Mouse (Mus musculus) liver, embryonic 11.5 days (tissue): Measurements from ENCODE around the gene Cox7a2. TPM values are rescaled to one million over a fixed set of nuclear protein-coding genes. Genes with fewer than 3 reads are reported as not detected.

Experiments
- ATAC-seq: fragments of 200-750 bp; cut with Nextera tagmentation; replicated peaks from 2 replicates; pipeline ENCODE4 v1.8.0; 2017; ENCODE audit warnings: moderate number of reproducible peaks, mild to moderate bottlenecking, moderate TSS enrichment, moderate library complexity; ENCODE audit not compliant: low FRiP score
- DNase-seq: peaks from one replicate; pipeline ENCODE4 v3.0.0-alpha.2; 2017; ENCODE audit warnings: low spot score
- H3K27ac ChIP-seq: fragments of 300-500 bp; sonication (generic); 2 replicates; pipeline ENCODE4 v1.5.1; 2014; ENCODE audit warnings: mild to moderate bottlenecking, low read depth, low read length, control low read depth
- H3K27me3 ChIP-seq: fragments of 300-500 bp; sonication (generic); replicated peaks from 2 replicates; pipeline ENCODE4 v1.6.1; 2014; ENCODE audit warnings: low read length, mixed read lengths; ENCODE audit not compliant: control insufficient read depth, insufficient read depth
- H3K36me3 ChIP-seq: fragments of 300-500 bp; sonication (generic); 2 replicates; pipeline ENCODE4 v1.6.1; 2014; ENCODE audit warnings: mild to moderate bottlenecking, low read length, moderate library complexity, mixed read lengths; ENCODE audit not compliant: control insufficient read depth, insufficient read depth
- H3K4me1 ChIP-seq: fragments of 300-500 bp; sonication (generic); replicated peaks from 2 replicates; pipeline ENCODE4 v1.6.1; 2014; ENCODE audit warnings: low read length, mixed read lengths; ENCODE audit not compliant: control insufficient read depth, insufficient read depth
- H3K4me2 ChIP-seq: fragments of 300-500 bp; sonication (generic); 2 replicates; pipeline ENCODE4 v1.6.1; 2014; ENCODE audit warnings: mild to moderate bottlenecking, control low read depth, moderate library complexity
- H3K4me3 ChIP-seq: fragments of 300-500 bp; sonication (generic); 2 replicates; pipeline ENCODE4 v1.5.1; 2014; ENCODE audit warnings: low read depth, low read length, control low read depth
- H3K9ac ChIP-seq: fragments of 300-500 bp; sonication (generic); 2 replicates; pipeline ENCODE4 v1.6.1; 2014; ENCODE audit warnings: low read depth, low read length, control low read depth
- H3K9me3 ChIP-seq: fragments of 300-500 bp; sonication (generic); 2 replicates; pipeline ENCODE4 v1.6.1; 2016; ENCODE audit warnings: low read length, inconsistent platforms, mixed read lengths; ENCODE audit not compliant: control insufficient read depth
- WGBS: fragments of 180-500 bp; shearing (Covaris S2); extraction: QIAGEN DNeasy Blood & Tissue Kit; methylation state at CpG from one replicate; pipeline ENCODE4 v1.1.7; 2014; 5-methylcytosine and 5-hydroxymethylcytosine counted together
- polyA plus RNA-seq: library from polyadenylated mRNA; unstranded; fragments of >200 nt; fragmentation: Nextera tagmentation; extraction: Ambion mirVana; gene quantifications from 2 replicates; pipeline ENCODE4 v1.2.1, GENCODE M21; 2014

Gene Cox7a2
- polyA plus RNA-seq, 1 experiment from 2014 or later = 720 TPM

- Histone ChIP-seq H3K27me3 (no peaks in the 10 kb centered on the region), H3K27ac (no peak overlapping the region), H3K9ac (no peak overlapping the region), H3K9me3 (no peaks in the 10 kb centered on the region), H3K4me2 (no peak overlapping the region), H3K4me1 (no peaks in the 10 kb centered on the region), H3K4me3 (no peak overlapping the region), H3K36me3 (peaks cover 11% of the 10 kb centered on the region)
- ATAC-seq (no peak), DNase-seq (no peak)
- WGBS = 78% methylated on average over 8 of the region's 8 CpGs
Measured at GRCm38 (mm10) chr9:79751846-79752245, 7.8 kb downstream of the Cox7a2 start.

- WGBS = 70% methylated on average over 7 of the region's 7 CpGs
- Histone ChIP-seq H3K9ac (no peak overlapping the region), H3K27me3 (no peaks in the 10 kb centered on the region), H3K4me2 (no peak overlapping the region), H3K27ac (no peak overlapping the region), H3K9me3 (no peaks in the 10 kb centered on the region), H3K4me3 (no peak overlapping the region), H3K36me3 (peaks cover 11% of the 10 kb centered on the region), H3K4me1 (no peaks in the 10 kb centered on the region)
- no peak for DNase-seq
- no peak for ATAC-seq
Measured at GRCm38 (mm10) chr9:79750709-79751108, 9.0 kb downstream of the Cox7a2 start.

GRCm38 (mm10) chr9:79745036-79745435 is 14.6 kb downstream of the Cox7a2 start:
- Histone ChIP-seq H3K4me1 (no peaks in the 10 kb centered on the region), H3K27me3 (no peaks in the 10 kb centered on the region), H3K4me3 (no peak overlapping the region), H3K4me2 (no peak overlapping the region), H3K9me3 (no peaks in the 10 kb centered on the region), H3K9ac (no peak overlapping the region), H3K36me3 (no peaks in the 10 kb centered on the region), H3K27ac (no peak overlapping the region)
- WGBS = 69% methylated on average over 4 of the region's 4 CpGs
- ATAC-seq (no peak), DNase-seq (no peak)

GRCm38 (mm10) chr9:79735608-79736007 is 24.1 kb downstream of the Cox7a2 start:
- Histone ChIP-seq H3K9ac (no peak overlapping the region), H3K4me3 (no peak overlapping the region), H3K4me2 (no peak overlapping the region), H3K4me1 (no peaks in the 10 kb centered on the region), H3K27me3 (no peaks in the 10 kb centered on the region), H3K9me3 (no peaks in the 10 kb centered on the region), H3K27ac (no peak overlapping the region), H3K36me3 (no peaks in the 10 kb centered on the region)
- DNase-seq = no peak
- ATAC-seq = no peak
- 85% methylated on average over 6 of the region's 6 CpGs for WGBS

GRCm38 (mm10) chr9:79730301-79730700 is 29.4 kb downstream of the Cox7a2 start:
- Histone ChIP-seq H3K9ac (no peak overlapping the region), H3K4me3 (no peak overlapping the region), H3K36me3 (no peaks in the 10 kb centered on the region), H3K4me1 (no peaks in the 10 kb centered on the region), H3K4me2 (no peak overlapping the region), H3K9me3 (no peaks in the 10 kb centered on the region), H3K27me3 (no peaks in the 10 kb centered on the region), H3K27ac (no peak overlapping the region)
- 77% methylated on average over 5 of the region's 5 CpGs for WGBS
- ATAC-seq (no peak), DNase-seq (no peak)

- Histone ChIP-seq H3K27ac (no peak overlapping the region), H3K4me2 (no peak overlapping the region), H3K9me3 (no peaks in the 10 kb centered on the region), H3K4me3 (no peak overlapping the region), H3K9ac (no peak overlapping the region), H3K36me3 (no peaks in the 10 kb centered on the region), H3K27me3 (peaks cover 29% of the 10 kb centered on the region), H3K4me1 (0 out of 2 replicates have a peak, but pooled peaks cover 2% of the 10 kb centered on the region)
- ATAC-seq = no peak
- whole genome bisulfite sequencing = 30% methylated on average over 5 of the region's 5 CpGs
- no peak for DNase-seq
Measured at GRCm38 (mm10) chr9:79723090-79723489, 36.6 kb downstream of the Cox7a2 start.

- 10% methylated on average over 9 of the region's 9 CpGs for WGBS
- peaks cover 39% of the 10 kb centered on the region for H3K27me3 ChIP-seq
- H3K4me2 ChIP-seq = no peak overlapping the region
- H3K9me3 ChIP-seq = no peaks in the 10 kb centered on the region
- ATAC-seq (no peak), DNase-seq (no peak)
- 0 out of 2 replicates have a peak, but pooled peaks cover 4% of the 10 kb centered on the region for H3K4me1 ChIP-seq
- H3K9ac ChIP-seq = no peak overlapping the region
- H3K36me3 ChIP-seq = no peaks in the 10 kb centered on the region
- H3K4me3 ChIP-seq = no peak overlapping the region
- H3K27ac ChIP-seq = no peak overlapping the region
Measured at GRCm38 (mm10) chr9:79721056-79721455, 38.6 kb downstream of the Cox7a2 start.

- Histone ChIP-seq H3K4me2 (no peak overlapping the region), H3K9ac (no peak overlapping the region), H3K4me1 (0 out of 2 replicates have a peak, but pooled peaks cover 4% of the 10 kb centered on the region), H3K9me3 (no peaks in the 10 kb centered on the region), H3K36me3 (no peaks in the 10 kb centered on the region), H3K27me3 (peaks cover 39% of the 10 kb centered on the region), H3K27ac (no peak overlapping the region), H3K4me3 (no peak overlapping the region)
- ATAC-seq (no peak), DNase-seq (no peak)
- 28% methylated on average over 9 of the region's 9 CpGs for WGBS
Measured at GRCm38 (mm10) chr9:79720143-79720542, 39.5 kb downstream of the Cox7a2 start.

GRCm38 (mm10) chr9:79719451-79719850 is 40.2 kb downstream of the Cox7a2 start:
- no peak overlapping the region for H3K9ac ChIP-seq
- peaks cover 43% of the 10 kb centered on the region for H3K27me3 ChIP-seq
- peak overlapping the region; percentile 68 for H3K4me2 ChIP-seq
- DNase-seq = no peak
- H3K27ac ChIP-seq = no peak overlapping the region
- H3K9me3 ChIP-seq = no peaks in the 10 kb centered on the region
- no peak for ATAC-seq
- 3% methylated on average over 28 of the region's 28 CpGs for WGBS
- H3K36me3 ChIP-seq = no peaks in the 10 kb centered on the region
- 0 out of 2 replicates have a peak, but pooled peaks cover 4% of the 10 kb centered on the region for H3K4me1 ChIP-seq
- H3K4me3 ChIP-seq = peak overlapping the region; percentile 46
